Mouse (Mus musculus) erythroid progenitor cell, adult 5-6 weeks (primary cell): ENCODE measurements around the gene Sumf1. TPM values are rescaled to one million over a fixed set of nuclear protein-coding genes. Genes with fewer than 3 reads are reported as not detected.

Experiments used
- ATAC-seq: replicated peaks from 2 replicates; pipeline ENCODE4 v1.8.0; 2016; ENCODE audit warnings: moderate number of reproducible peaks, mild to moderate bottlenecking, moderate TSS enrichment, inconsistent platforms; ENCODE audit not compliant: poor library complexity, low FRiP score, severe bottlenecking
- total RNA-seq, 2 experiments: library from RNA; stranded (forward) in 1 of 2; stranded (reverse) in 1 of 2; fragments of 150-400 nt in 1 of 2; fragments of 186-747, 209-891 nt in 1 of 2; gene quantifications; 2 replicates each; pipeline versions ENCODE4 v1.2.3 to v1.2.4; 2015 to 2017; ENCODE audit warnings: low replicate concordance in 2 of 2

Sumf1 gene
- total RNA-seq, 2 experiments from 2014 or later = 5.4 to 9.2 TPM

GRCm38 (mm10) chr6:108154243-108154642, 31.1 kb downstream of the Sumf1 start:
- ATAC-seq = no peak

- no peak for ATAC-seq
These were observed 32.6 kb downstream of the Sumf1 start for GRCm38 (mm10) chr6:108152661-108153269.

- ATAC-seq = no peak
These were observed 33.3 kb downstream of the Sumf1 start for GRCm38 (mm10) chr6:108152081-108152480.

- ATAC-seq = no peak
These were observed 36.1 kb downstream of the Sumf1 start for GRCm38 (mm10) chr6:108149235-108149634.

- no peak for ATAC-seq
These were observed 36.9 kb downstream of the Sumf1 start for GRCm38 (mm10) chr6:108148435-108148834.

GRCm38 (mm10) chr6:108146637-108147036, 38.7 kb downstream of the Sumf1 start:
- ATAC-seq = no peak

GRCm38 (mm10) chr6:108145941-108146588, 39.3 kb downstream of the Sumf1 start:
- no peak for ATAC-seq

- ATAC-seq = no peak
These were observed 40.1 kb downstream of the Sumf1 start for GRCm38 (mm10) chr6:108145241-108145640.

GRCm38 (mm10) chr6:108142796-108143195, 42.6 kb downstream of the Sumf1 start:
- no peak for ATAC-seq

- ATAC-seq = no peak
These were observed 44.5 kb downstream of the Sumf1 start for GRCm38 (mm10) chr6:108140722-108141490.

GRCm38 (mm10) chr6:108137031-108137430, 48.4 kb downstream of the Sumf1 start:
- no peak for ATAC-seq

GRCm38 (mm10) chr6:108136286-108136685, 49.1 kb downstream of the Sumf1 start:
- no peak for ATAC-seq

GRCm38 (mm10) chr6:108132268-108132935, 53.0 kb downstream of the Sumf1 start:
- ATAC-seq = no peak

GRCm38 (mm10) chr6:108130718-108131117, 54.7 kb downstream of the Sumf1 start:
- no peak for ATAC-seq

- no peak for ATAC-seq
These were observed 58.8 kb downstream of the Sumf1 start for GRCm38 (mm10) chr6:108126631-108127030.

- no peak for ATAC-seq
These were observed 59.9 kb downstream of the Sumf1 start for GRCm38 (mm10) chr6:108125474-108125873.

GRCm38 (mm10) chr6:108117881-108118280, 67.5 kb downstream of the Sumf1 start:
- no peak for ATAC-seq

GRCm38 (mm10) chr6:108114971-108115370, 70.4 kb downstream of the Sumf1 start:
- ATAC-seq = no peak

GRCm38 (mm10) chr6:108111693-108112092, 73.7 kb downstream of the Sumf1 start:
- no peak for ATAC-seq

GRCm38 (mm10) chr6:108110336-108110735, 75.0 kb downstream of the Sumf1 start:
- no peak for ATAC-seq
